Mouse (Mus musculus): ENCODE measurements around the gene Slc24a4.

Slc24a4 gene

DNA sequence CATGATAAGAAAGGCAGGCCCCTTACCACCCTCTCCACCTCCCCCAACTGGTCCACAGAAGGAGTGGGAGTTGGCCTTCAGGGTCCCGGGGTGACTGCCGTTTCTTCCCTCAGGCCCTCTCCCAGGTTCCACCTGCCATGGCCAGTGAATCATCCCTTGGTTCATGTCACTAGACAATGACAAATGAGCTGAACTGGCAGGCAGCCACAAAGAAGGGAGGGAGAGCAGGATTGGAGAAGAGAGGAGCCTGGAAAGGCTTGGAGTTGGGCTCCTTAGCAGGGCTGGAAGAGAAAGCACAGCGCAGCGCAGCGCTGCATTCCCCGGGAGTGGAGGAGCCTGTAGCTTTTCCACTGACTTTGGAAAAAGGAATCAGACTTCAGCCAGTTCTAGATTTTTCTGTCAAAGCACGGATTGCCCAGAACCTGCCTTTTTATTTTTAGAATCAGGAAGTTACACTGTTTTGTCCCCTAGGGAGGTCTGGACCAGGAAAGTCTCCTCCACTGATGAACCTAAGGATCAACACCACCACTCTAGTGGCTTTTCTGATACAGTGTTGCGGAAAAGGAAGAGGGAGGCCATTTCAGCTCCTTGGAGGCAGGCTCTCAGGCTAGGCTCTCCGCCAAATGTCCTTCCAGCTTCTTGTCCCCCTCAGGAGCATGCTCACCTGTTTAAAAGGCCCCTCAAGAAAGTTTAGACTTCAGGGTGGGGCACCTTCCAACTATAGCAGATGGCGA is 158.3 kb downstream of the Slc24a4 start:
- DNase-seq: no peak

- DNase-seq: no peak
These were observed 159.5 kb downstream of the Slc24a4 start for GRCm38 (mm10) chr12:102287904-102288602.

DNA sequence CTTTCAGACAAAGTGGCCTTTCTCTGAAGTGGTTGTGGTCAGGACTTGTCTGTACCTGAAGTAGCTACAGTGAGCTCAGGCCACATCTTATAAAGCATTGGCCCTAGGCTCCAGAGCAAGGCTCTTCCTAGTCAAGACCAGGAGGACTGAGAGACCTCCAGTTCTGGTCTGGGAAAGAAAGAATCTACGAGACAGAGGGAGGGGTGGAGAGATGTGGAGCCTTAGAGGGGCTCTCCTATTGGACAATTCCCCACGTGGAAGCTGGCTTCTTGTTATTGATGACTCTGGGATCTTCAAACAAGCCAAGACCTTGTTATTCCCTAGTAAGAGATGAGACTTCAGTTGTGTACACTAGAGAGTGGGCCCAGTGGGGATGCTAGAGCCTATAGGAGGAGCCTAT is 160.3 kb downstream of the Slc24a4 start:
- DNase-seq: no peak

- DNase-seq: no peak
These were observed 161.0 kb downstream of the Slc24a4 start for GRCm38 (mm10) chr12:102289568-102289967.

DNA sequence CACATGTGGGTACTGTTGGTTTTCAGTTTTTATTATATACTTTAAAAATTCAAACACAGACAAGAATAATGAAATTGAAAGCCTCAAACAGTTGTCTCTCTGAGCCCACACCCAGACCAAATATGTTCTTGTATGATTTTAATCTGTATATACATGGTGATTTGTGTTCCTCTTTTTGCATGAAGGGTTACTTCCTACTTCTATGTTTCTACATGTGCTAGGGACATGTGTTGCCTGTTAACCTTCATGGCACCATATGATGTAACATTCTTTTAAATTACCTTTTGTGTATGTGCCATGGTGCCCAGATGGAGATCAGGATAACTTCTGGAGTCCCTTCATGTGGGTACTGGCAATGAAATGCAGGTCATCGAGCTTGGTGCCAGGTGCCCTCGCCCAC is 162.1 kb downstream of the Slc24a4 start:
- no peak for DNase-seq

- no peak for DNase-seq
These were observed 163.2 kb downstream of the Slc24a4 start for GRCm38 (mm10) chr12:102291686-102292085.

GRCm38 (mm10) chr12:102292501-102293215 is 164.1 kb downstream of the Slc24a4 start:
- no peak for DNase-seq

DNA sequence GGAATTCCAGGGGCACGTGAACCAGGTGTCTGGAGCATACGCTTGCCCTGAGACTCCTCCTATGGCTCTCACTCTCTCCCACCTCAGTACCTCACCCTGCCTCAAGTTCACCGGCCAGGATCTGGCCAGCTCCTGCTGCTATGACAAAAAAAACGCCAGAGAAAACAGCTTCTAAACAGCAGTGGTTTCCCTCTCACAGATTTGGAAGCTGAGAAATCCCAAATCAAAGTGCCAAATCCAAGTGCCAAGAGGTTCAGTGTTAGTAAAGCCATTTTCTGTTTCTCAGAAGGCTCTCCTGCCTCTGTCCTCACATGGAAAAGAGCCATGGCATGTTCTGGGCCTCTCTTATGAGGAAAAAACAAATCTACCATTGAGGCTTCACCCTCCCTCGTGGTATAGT is 166.1 kb downstream of the Slc24a4 start:
- DNase-seq: no peak

DNA sequence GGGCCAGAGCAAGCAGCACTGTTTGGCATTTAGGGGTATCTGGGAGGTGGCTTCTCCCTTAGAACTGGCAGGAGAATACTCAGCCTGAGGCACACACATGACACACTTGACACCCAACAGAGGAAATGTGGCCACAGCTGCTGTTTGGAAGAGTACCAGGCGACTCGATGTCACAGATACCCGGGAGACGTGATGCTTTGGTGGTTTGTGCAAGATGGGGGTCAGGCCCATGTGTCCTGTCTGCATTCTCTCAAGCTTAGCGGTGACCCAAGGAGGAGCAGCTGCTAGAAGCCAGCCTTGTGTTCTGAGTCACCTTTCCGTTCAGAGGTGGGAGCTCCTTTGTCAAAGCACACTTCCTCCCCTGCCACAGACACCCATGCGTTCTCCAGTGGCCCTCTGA is 166.7 kb downstream of the Slc24a4 start:
- no peak for DNase-seq

GRCm38 (mm10) chr12:102295662-102296061 is 167.1 kb downstream of the Slc24a4 start:
- DNase-seq: no peak

GRCm38 (mm10) chr12:102296361-102296760 is 167.8 kb downstream of the Slc24a4 start:
- no peak for DNase-seq

- DNase-seq: no peak
These were observed 168.4 kb downstream of the Slc24a4 start for GRCm38 (mm10) chr12:102296967-102297366.

DNA sequence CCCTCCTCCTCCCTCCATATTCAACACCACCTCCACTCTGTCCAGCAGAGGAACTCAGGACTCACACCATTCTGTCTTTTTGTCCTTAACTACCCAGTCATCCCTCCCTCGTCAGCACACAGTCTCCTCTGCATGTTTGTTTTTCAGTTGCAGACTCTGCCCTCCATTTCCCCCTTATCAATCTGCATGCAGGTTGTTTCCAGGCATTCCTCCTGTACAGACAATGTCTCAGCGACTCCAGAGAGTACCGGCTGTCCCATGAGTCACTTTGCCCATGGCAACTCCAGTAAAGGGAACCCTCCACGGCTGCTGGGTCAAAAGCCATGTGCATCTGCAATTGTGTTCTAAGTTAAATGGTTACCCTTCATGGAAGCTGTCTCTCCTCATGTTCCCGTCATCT is 170.7 kb downstream of the Slc24a4 start:
- DNase-seq: no peak

GRCm38 (mm10) chr12:102301585-102301984 is 173.1 kb downstream of the Slc24a4 start:
- DNase-seq: no peak

DNA sequence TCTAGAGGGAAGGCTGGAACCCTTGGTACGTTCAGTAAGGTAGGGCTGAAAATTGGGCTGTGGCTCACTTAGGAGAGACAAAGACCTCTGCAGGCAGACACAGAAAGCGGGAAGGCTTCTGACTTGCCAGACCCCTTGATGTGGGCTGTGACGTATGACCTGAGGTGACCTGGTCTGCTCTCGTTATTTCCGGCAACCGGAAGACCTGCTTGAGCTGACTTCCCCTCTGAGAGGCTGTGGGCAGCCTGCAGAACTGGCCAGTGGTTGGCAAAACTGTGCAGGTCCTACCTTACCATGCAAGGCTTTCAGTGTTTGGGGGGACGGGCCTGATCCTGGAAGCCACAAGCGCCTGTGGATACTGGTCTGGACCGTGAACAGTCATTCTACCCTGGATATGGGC is 173.8 kb downstream of the Slc24a4 start:
- no peak for DNase-seq

DNA sequence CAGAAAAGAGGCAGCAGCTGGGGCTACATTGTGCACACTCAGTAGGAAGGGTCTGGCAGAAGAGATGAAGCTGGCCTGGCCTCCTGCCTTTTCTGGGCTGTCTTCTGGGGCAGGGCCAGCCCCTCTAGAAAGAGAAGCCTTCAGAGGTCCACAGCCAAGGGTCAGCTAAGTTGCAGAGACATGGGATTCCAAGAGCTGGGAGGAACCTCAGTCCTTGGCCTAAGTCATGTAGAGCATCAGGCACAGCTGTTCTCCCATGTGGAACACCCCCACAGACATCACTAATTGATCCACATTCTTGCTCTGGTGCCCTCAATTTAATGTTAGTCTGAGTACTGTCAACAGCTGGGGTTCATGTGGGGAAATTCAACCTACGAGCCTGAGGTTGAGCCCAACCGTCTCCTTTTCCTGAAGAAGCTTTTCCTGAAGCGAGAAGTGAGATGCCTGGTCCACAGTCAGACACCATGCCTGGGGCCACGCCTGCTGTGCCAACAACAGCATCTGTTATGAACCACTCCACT is 174.4 kb downstream of the Slc24a4 start:
- DNase-seq: no peak

- no peak for DNase-seq
These were observed 175.3 kb downstream of the Slc24a4 start for GRCm38 (mm10) chr12:102303867-102304266.

GRCm38 (mm10) chr12:102305069-102305836 is 176.7 kb downstream of the Slc24a4 start:
- DNase-seq: no peak

GRCm38 (mm10) chr12:102308001-102308456 is 179.5 kb downstream of the Slc24a4 start:
- DNase-seq: no peak

GRCm38 (mm10) chr12:102308457-102309011 is 180.0 kb downstream of the Slc24a4 start:
- DNase-seq: no peak

DNA sequence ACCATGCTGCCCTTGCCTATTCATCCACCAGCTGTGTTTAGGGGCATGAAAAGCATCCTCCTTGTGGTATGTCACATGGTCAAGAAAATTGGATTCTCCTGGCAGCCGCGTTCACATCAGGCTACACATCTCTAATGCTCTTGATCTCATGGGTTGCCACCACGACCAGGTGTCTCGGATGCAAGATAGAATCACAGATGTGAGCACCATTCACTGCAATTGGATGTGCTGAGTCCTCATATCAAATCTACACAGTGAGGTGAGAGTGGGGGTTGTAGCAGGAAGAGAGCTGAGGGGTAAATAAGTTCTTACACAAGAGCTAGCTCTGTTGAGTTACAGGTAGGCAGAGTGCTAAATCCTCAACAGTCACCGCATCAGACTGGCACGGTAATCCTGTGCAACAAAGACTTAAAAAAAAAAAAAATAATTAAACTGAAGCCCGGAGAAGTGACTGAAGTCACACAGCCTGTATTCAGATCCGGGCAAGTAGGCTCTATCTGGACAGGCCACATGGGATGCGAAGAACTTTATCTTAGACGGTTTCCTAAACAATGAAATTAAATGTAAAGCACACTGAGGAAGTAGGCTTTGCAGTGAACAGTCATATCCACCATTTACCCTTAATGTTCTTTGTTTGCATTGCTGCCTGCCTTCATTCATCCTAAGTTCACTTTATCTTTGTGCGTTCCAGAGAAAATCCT is 180.7 kb downstream of the Slc24a4 start:
- DNase-seq: no peak

DNA sequence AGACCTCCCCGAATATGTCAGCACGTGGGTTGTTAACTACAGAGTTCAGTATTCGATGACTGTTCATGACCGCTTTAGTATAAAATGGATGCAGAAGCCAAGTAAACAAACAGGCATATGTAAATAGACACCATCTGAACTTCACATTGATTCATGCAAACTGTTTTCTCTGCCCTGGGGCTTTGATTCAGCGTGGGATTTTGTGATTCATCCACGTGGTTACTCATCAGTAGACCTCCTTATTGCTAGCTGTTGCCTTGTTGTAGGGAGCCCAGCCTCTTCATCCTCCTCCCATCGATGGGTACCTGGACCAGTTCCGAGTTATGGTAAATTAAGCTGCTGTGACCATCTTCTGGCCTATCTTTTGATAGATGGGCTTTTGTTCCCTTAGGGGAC is 181.3 kb downstream of the Slc24a4 start:
- DNase-seq: no peak
